Mouse (Mus musculus) left cerebral cortex, adult 8-10 months (tissue): Measurements from ENCODE around the gene Dffa. TPM values are rescaled to one million over a fixed set of nuclear protein-coding genes. Genes with fewer than 3 reads are reported as not detected.
"Not testable (repeated sequence)": the region's sequence is repeated elsewhere in the genome, so short reads cannot be mapped to it uniquely, and the experiment has no call there.

Source experiments
- DNase-seq, 2 experiments: peaks; one replicate each; pipeline ENCODE4 v3.0.0; 2022; ENCODE audit warnings: low spot score in 2 of 2
- total RNA-seq, 4 experiments: library from RNA; stranded (reverse); gene quantifications; 2 replicates each; pipeline ENCODE4 v1.2.4; 2022

Dffa gene
- total RNA-seq, 4 experiments from 2014 or later = 55.8 to 62.6 (median 58.1) TPM

DNA sequence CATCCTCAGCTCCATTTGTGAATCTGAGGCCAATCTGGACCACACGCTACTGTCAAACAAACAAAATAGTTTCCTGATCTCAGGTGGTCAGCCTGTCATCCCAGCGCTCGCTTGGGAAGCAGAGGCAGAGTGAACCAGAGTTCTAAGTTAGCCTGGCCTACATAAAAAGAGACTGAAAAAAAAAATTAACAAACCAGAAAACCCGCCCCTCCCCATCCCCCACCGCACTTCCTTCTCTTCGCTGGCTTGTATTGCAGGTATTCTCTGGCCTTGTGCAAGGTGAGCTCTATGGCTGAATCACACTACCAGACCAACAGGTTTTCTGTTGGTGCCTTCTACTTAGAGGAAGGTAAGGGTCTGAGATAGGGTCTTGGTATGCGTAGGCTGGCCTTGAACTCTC is 43.6 kb downstream of the Dffa start:
- no peak for DNase-seq

DNA sequence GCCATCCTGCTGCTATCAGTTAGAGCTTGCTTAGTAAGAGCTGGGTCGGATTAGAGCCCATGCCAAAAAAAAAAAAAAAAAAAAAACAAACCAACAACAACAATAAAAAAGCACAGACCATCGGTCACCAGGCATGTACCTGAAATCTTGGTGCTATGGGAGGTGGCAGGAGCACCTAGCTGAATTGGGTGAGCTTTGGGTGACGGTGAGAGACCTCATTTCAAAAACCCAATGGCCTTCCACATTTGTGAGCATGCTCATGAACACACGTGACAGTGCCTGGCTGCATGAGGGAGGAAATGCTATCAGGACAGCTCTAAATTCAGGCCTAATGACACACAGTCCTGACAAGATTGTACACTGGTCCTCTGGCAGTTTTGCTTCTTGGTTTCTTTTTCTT is 44.1 kb downstream of the Dffa start:
- no peak for DNase-seq

DNA sequence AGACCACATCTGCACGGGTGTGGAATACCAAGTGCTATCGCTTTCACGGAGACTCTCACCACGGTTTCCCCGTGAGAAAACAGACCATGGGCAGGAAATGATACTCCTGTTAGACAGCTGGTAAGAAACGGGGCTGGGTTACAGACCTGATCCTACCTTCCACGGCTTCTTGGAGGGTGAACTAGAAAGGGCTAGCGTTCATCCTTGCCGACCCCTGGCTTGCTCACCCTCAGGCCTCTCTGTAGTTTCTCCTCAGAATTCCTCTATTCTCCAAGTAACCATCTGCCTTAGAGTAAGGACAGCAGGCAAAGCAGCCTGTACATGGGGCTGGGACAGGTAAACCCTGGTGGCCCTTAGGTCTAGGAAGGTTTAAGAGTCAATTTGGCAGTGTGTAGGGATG is 45.2 kb downstream of the Dffa start:
- DNase-seq = no peak

DNA sequence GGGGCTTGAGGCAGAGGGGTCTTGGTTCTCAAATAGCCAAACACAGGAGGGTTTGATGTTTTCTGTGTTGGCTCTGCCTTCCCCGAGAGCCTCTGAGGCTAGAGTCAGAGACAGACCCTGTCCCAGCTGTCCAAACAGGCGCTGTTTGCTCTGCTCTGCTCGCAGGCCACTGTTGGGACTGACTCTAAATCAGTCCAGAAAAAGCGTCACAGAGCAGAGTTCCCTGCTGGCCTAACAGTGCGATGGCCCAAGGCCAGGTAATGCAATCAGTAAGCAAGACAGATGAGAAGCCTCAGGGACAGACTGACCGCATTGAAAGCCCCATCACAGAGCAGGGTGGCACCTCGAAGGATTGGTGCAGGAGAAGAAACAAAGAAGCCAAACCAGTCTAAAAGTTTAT is 45.7 kb downstream of the Dffa start:
- no peak for DNase-seq

DNA sequence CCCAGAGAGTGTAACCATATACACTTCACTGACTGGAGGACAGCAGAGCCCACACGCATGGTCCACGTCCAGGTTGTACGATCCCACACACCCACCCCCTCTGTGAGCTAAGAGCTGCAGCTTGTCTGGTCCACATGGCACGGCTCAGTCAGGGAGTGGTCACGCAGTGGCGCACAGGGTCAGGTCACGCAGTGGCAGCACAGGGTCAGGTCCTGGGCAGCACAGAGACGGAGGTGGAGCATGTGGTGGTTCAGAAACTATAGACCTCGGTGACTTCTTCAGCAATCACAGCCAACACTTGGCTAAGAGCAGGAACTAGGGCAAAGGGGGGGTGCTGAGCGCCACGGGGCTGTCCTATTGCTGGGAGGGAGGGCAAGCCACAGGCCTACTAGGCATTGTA is 46.3 kb downstream of the Dffa start:
- DNase-seq = no peak

DNA sequence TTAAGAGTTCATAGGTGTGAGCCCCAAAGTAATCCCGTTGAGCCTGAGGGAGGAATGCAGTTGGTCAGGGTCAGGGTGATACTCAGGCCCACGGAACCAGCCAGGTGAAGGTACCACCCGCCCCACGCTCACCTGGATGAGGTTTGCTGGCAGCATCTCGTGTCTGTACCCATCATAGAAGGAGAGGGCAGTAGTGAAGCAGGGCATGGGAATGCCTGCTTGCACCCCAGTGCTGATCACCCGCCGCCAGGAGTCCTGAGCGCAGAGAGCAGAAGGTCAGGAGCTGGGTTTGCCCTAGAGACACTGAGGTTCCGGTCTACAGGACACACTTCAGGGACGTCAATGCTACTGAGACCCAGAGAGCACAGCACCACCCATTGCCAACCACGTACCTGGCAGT is 46.8 kb downstream of the Dffa start:
- DNase-seq = no peak

DNA sequence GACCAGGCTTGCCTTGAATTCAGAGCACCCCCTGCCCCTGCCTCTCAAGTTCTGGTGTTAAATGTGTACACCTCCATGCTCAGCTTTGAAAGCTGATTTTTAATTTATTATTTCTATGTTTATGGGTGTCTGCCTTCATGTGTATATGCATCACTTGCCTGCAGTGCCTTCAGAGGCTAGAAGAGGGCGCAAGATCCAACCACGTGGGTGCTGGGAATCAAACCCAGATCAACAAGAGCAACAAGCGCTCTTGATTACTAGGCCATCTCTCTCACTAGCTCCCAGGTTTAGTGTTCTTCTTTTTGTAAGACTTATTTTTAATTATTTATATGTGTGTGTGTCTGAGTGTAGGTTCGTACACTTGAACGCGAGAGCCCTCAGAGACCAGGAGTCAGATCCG is 50.9 kb downstream of the Dffa start:
- DNase-seq = no peak

DNA sequence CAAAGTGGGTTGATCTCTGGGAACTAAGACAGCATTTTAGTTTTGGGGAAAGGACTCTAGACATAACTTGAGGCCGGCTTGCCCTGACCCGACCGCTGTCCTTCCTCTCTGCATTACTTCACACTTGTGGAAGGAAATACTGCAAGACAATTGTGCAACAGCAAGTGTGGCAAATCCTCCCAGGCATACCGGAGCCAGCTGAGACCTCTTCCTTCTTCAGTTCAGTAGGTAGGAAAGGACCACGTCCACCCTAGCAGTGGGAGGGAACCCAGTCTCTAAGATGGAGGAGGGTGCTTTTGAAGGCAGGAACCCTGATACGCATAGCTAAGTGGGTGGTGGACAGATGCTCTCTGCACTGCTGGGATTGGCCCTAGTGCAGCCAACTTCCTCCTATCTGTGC is 51.8 kb downstream of the Dffa start:
- DNase-seq = no peak

DNA sequence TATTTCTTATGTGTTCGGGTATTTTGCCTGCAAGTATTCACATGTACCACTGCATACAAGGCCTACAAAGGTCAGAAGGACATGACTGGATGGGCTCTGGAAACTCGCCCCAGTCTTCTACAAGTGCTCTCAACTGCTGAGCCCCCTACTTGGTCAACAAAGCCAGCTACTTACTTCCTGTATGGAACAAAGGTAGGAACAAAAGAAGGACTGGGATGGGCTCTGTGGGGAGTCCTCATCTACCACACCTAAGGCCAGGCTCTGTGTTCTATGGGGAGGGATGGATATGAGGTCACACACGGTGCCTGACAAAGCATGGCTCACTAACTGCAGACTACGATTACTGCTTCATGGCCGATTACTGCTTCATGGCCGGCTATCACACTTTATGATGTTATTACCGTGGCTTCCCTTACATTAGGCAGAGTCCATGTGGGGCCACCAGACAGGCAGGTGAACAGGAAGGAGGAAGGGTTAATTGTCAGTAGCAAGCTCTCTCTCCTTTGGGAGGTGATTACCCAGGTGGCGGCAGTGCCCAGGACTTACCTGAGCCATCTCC is 53.5 kb downstream of the Dffa start:
- no peak for DNase-seq

DNA sequence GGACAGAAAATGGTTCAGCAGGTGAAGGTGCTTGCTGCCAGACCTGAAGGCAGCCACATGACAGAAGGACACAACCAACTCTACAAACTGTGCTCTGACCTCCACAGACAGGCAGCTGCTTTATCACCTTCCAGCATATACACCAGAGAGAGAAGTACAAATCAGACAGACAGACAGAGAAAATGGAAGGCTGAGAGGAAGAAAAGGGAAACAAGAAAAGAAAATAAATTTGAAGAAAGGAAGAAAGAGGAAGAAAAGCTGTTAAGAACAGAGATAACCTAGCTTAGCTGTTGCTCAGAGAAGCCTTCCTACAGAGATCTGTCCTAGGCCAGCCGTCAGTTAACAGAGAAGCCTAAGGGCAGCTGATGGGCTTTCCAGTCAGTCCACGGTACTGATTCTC is 55.3 kb downstream of the Dffa start:
- DNase-seq = no peak

DNA sequence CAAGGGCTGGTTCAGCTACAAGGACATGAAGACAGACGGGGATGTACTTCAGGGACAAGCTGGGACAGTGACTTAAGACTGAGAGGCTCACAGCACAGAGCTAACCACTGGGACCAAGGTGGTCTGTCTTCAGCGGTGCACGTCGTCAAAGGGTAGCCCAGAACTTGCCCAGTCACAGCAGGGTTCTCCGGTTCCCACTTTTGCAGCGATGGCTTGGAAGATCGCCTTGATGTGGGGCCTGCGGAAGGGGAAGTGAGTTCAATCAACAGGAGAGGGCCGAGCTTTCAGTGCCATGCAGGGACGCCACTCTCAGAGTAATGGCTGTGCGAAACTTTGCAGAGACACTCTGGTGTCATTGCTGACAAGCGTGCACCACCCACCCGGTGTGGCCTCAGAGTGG is 55.9 kb downstream of the Dffa start:
- no peak for DNase-seq

DNA sequence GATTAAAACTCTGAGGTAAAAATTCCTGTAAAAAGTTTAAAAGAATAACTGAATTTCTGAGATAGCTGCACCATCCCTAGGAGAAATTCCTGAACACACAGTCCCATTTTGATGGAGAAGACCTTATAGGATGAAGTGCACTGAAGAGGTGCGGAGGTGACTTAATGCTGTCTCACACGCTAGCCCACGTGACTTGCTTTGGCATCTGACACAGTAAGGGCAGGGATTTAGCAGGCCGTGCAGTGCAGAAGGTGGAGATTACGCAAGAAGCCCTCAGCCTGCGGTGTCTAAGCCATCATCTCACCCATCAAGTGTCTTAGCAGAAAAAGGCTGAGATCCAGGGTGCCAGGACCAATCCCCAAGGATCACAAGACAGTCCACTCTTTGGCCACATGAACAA is 57.2 kb downstream of the Dffa start:
- DNase-seq = no peak

DNA sequence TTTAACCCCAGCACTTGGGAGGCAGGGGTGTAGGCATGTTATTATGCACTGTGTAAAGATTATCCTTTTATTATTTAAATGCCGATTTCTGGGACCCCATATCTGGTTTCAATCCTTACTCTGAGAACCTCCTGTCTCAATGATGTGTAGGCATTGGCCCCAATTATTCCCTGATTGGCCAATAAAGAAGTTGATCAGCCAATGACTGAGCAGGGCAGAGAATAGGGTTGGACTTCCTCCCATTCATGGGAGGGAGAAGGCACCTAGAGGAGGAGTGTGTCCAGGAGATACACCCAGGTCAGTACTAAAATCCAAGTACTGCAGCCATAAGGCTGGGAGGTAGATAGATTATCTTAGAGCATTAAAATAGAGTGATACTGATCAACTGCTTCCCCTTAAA is 59.2 kb downstream of the Dffa start:
- DNase-seq = no peak

DNA sequence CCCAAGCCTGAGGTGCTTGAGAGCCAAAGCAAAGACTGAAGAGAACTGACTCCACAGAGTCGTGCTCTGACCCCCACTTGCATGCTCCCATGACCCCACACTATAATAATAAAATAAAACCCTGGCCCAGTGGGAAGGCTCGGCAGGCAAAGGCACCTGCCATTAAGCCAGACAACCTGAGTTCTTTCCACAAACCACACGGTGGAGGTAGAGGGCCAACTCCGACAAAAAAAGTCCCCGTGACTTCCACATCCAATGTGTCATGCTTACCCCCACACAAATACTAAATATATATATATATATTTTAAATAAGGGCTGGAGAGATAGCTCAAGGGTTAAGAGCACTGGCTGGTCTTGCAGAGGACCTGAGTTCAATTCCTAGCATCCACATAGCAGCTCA is 60.2 kb downstream of the Dffa start:
- no peak for DNase-seq

DNA sequence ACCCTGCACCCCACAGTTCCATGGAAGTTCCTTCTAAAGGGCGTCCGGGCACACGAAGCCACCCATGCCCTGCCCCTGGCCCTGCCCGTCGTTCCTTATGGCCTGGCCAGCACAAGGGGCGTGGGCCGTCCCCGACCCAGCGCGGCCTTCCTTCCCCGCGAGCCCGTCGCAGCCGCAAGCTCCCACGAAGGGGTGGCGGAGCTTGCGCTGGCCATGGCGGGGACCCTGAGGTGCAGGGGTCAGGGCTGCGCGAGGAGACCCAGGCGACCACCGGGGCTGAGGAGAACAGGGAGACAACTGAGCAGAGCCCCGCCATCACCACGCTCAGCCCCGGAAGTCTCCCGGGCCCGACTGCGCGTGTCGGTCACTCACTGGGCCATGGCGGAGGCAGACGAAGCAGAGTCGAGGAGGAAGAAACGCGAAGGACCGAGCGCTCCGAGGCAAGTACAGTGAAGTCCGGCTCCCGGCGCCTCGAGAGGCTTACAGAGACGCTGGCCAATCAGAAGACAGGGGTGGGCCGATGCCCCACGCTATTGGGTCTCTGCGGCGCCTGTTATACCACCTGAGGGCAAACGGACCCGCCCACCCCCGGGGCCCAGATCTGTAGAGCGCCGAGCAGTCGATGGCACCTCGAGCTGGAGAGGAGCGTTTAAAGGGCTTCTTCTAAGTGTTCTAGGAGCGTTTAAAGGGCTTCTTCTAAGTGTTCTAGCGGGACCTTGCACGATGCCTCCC is 62.4 kb downstream of the Dffa start, which contains the start of gene Pgd:
Pgd (minus strand) TSS at position 557 of the 732 bp plus-strand sequence.
- peak; percentile 92 to 97 for DNase-seq

DNA sequence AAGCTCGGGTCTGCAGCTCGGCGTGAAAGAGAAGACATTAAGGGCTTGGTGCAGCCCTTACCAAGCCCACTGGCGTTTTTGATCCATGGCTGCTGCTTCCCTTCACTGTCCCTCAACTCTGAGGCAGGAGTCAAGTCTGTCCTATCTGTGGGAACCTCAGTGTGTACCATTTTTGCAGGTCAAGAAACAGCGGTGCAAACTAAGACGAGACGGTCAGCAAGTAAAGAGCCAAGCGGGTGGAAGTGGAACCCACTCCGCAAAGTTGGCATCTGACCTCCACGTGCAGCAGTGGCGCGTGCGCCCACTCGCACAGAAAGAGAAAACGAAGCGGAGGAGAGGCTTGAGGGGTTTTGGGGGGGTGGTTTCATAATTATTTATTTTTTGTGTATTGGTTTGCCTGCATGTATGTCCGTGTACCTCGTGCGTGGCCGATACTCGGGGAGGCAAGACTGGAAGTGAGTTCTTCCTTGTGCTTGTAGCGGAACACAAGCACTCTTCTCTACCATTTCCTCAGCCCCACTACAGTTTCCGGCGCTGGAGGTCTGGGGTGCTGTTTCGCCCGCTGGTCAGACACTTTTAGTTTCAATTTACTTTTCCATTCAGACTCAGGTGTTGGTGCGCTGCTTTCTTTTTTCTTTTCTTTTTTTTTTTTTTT is 63.1 kb downstream of the Dffa start:
- DNase-seq = no peak

DNA sequence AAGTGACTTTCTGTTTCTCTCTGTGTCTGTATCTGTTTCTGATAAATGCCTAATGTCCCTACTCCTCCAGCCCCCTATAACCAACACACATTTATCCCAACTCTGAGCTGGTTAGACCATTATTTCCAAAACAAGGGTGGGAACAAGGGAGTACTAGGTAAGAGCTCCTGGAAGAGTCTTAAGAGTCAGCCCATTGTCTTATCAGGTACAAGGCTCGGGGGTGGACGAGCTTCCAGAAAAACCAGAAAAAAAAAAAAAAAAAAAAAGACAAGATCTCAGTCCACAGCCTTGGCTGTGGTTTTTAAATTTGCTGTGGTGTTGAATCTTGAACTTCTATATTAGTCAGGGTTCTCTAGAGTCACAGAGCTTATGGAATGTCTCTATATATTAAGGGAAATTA is 64.1 kb downstream of the Dffa start:
- no peak for DNase-seq

DNA sequence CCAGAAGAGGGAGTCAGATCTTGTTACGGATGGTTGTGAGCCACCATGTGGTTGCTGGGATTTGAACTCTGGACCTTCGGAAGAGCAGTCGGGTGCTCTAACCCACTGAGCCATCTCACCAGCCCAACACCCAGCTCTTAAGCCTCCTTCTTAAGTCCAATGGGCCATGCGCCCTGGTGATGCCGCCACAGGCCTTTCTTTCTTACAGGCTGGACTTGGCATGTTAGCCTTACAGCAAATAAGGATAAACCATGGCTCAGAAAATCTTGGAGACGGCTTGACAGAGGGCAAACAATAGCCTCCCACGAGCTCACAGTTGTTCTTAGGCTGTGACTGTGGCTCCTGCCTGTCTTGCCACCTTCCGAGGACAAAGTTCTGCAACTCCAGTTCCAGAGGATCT is 66.0 kb downstream of the Dffa start:
- not testable (repeated sequence) for DNase-seq

Other genes with a start within 250 kb of the Dffa start
- 10 to 100 TPM; 51.7 to 61.3 (median 59.2) TPM for gene Pex14, start 4.3 kb upstream of the Dffa start, total RNA-seq
- 10 to 100 TPM in 3 of 4 experiments, 1 to 10 TPM in 1; 8.3 to 14.0 (median 11.0) TPM for gene Cort, start 22.6 kb downstream of the Dffa start, total RNA-seq
- gene Cenps, start 33.5 kb downstream of the Dffa start, total RNA-seq = 10 to 100 TPM; 24.4 to 29.1 (median 25.8) TPM
- 10 to 100 TPM; 36.0 to 43.8 (median 40.9) TPM for gene Pgd, start 62.6 kb downstream of the Dffa start, total RNA-seq
- 100 to 1,000 TPM; 419 to 466 (median 440) TPM for gene Kif1b, start 203.5 kb downstream of the Dffa start, total RNA-seq